Mouse (Mus musculus) cerebellum, adult 2 months (tissue): ENCODE measurements around the gene Bri3.
"Not testable (repeated sequence)": the region's sequence is repeated elsewhere in the genome, so short reads cannot be mapped to it uniquely, and the experiment has no call there.

Experiments
- CTCF ChIP-seq: fragments of 200-500 bp; IDR thresholded peaks from 2 replicates; pipeline ENCODE4 v1.5.1; 2011; ENCODE audit warnings: low read depth, mild to moderate bottlenecking, control low read depth, low read length, moderate library complexity, borderline replicate concordance; ENCODE audit not compliant: insufficient read depth
- POLR2A ChIP-seq: fragments of 200-500 bp; IDR thresholded peaks from 2 replicates; pipeline ENCODE4 v1.6.1; 2011; ENCODE audit warnings: low read length, control low read depth, borderline replicate concordance; ENCODE audit not compliant: insufficient read depth

GRCm38 (mm10) chr5:144335357-144335756 lies 91.1 kb downstream of the Bri3 start:
- not testable (repeated sequence) for TF ChIP-seq POLR2A, CTCF
